Mouse (Mus musculus) adipocyte (in vitro differentiated cells): ENCODE data around the gene Mxra7.
"Not testable (repeated sequence)": the region's sequence is repeated elsewhere in the genome, so short reads cannot be mapped to it uniquely, and the experiment has no call there.

Experiments
- DNase-seq: peaks from one replicate; pipeline ENCODE4 v3.0.0-alpha.2; 2016; ENCODE audit warnings: low spot score

Mxra7 gene

GRCm38 (mm10) chr11:116847187-116848085 lies 19.6 kb upstream of the Mxra7 start:
- DNase-seq: no peak

DNA sequence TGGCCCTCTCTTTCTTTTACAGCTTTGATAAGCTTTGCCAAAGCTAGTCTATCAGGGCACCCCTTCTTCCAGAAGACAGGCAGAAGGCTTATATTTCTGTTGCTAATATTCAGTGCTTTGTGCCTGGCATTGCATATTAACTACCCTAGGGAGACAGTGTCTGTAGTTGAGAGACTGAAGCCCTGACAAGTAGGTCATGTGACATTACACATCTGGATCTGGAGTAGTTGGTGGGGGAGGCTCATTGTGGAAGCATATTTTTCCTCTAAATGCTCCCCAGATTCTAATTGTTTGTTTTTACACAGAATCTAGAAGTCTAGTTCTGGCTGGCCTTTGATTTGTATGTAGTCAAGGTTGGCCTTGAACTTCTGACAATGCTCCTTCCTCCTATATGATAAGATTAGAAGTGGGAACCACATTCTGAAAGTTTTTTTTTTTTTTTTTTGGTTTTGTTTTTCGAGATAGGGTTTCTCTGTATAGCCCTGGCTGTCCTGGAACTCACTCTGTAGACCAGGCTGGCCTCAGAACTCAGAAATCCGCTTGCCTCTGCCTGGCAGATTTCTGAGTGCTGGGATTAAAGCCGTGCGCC lies 18.8 kb upstream of the Mxra7 start:
- DNase-seq: no peak

- peak; percentile 98 for DNase-seq
These were observed 15.7 kb upstream of the Mxra7 start, which contains the start of the genes Mettl23 and Jmjd6 for GRCm38 (mm10) chr11:116843261-116844233. Gene Mettl23, plus strand, starts transcription at chr11:116843278. Gene Jmjd6, minus strand, starts transcription at chr11:116843449.

DNA sequence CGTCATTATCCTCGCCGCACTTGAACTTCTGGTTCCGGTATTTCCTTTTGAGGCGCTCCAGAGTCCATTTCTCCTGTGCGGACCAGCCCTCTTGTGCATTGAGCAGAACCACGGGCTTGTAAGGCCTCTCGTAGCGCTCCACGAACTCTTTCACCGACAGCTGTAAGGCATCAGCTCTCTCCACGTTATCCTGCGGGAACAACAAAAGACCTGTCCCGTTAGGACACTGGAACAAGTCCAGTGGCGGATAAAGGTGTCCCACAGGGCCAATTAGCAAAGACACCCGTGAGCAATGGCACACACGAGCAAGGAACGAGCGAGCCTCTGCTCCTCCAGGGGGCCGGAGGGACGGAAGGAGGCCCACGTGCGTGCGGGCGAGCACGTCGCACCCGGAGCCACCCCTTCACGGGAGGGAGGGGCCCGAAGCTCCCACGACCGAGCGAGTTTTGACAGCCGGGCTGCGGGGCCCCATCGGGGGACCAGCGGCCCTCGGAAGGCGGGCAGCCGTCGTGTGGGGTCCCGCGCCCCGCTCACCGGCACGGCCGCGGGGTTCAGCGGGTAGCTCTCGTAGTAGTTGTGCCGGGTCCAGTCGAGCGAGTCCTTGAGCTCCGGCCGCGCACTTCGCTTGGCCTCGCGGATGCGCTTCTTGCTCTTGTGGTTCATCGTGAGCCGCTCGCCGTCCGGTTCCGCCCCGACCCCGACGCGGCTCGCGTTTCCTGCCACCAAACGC lies 14.8 kb upstream of the Mxra7 start:
- peak; percentile 60 for DNase-seq

DNA sequence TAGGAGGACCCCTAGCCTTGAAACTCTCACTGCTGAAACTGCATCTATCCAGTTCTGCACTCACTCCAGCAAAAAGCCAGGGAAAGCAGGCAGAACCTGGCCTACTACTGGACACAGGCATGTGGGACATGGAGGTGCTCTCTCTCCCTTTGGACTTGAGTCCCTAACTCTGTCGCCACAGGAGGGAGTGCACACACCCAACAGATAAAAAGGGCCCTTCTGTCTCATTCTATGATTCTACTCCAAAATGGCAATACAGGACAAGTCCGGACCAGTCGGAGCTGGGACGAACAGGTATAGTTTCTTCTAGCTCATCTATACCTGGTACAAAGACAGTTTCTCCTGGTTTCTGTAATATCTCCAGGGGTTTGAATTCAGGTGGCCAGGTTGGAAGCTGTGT lies 12.9 kb upstream of the Mxra7 start:
- no peak for DNase-seq

DNA sequence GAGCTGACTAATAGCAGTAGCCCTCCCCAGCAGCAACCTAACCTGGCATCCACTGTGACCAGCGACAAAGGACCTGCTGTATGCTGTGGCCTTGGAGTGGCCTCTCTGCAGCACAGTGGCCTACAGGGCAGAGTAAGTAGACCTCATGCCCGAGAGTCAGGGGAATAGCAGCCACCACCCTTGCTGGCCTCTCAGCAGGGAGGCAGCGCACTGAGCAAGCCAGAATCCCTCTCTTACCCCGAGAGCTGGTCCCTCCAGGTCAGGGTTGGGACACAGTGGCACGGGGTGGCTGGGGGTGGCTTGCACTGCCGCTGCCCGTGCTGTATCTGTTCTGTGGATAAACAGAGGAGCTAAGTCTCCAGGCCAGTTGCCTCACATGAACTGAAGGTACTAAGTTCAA lies 11.8 kb upstream of the Mxra7 start:
- no peak for DNase-seq

DNA sequence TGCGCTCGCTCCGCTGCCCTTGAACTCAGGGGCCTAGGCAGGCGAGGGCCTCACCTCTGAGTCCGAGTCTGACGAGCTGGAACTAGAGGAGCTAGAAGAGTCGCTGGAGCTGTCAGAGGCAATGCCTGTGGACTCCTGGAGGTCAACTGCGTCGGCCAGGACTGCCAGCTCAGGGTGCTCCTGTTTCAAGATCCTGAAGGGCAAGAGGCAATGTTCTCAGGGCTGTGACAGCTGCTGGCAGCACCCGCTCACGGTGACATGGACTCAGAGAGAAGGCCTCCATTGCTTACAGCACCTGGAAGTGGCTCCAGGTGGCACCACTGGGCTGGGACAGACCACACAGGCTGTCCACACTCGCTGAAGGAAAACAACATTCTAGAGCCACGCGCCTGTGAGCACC lies 11.1 kb upstream of the Mxra7 start:
- DNase-seq: no peak

DNA sequence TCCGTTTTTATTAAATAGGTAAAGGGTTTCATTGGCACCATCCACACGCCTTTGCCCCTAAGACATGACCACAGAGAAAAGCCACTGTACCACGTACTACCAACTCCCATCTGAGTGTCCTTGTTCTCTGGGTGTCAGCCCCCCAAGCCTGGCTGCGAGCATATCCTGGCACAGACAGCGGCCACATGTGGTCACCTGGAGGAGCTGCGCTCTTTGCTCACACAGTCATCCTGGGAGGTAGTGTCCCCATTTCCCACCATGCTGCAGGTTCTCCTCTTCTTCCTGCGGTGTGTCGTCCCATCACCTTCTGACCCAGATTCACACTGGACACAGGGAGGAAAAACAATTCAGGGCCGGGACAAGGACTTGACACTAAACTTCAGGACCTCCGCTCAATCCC lies 9.6 kb upstream of the Mxra7 start:
- no peak for DNase-seq

GRCm38 (mm10) chr11:116836283-116836682 lies 8.4 kb upstream of the Mxra7 start:
- DNase-seq: no peak

DNA sequence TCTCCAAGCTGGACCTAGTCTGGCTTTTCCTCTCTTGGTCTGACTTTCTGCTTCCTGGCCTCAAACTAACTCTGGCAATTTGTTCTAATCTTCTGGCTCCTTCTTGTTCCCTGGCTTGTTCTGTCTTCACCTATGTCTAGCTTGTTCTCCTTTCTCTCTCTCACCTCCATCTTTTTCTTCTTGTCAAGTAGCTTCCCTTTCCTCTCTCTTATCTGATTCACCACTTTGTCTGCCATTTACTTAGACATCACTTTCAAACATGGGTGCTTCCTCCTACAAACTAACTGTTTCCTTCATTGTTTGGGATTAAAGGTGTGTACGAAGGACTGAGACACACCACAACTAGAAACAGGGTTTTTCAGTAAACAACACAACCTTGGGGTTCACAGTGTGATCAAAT lies 7.1 kb upstream of the Mxra7 start:
- DNase-seq: no peak

DNA sequence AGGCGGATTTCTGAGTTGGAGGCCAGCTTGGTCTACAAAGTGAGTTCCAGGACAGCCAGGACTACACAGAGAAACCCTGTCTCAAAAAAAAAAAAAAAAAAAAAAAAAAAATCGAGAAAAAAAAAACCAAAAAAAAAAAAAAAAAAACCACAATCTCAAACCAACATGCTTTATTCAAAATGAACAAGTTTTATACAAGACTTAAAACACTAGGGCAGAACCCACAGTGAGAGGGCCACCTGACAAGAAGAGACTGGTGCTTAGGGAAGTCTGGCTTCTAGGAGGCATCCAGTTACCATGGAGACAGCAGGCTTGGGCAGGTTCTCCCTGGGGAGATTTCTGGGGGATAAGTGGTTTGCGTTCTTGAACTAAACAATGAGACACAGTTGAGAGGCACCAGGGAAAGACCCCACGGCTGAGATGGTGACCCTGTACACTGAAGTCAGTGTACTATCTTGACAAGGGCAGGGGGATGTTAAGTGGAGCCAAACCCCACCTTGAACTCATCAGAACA lies 4.4 kb upstream of the Mxra7 start:
- DNase-seq: no peak

DNA sequence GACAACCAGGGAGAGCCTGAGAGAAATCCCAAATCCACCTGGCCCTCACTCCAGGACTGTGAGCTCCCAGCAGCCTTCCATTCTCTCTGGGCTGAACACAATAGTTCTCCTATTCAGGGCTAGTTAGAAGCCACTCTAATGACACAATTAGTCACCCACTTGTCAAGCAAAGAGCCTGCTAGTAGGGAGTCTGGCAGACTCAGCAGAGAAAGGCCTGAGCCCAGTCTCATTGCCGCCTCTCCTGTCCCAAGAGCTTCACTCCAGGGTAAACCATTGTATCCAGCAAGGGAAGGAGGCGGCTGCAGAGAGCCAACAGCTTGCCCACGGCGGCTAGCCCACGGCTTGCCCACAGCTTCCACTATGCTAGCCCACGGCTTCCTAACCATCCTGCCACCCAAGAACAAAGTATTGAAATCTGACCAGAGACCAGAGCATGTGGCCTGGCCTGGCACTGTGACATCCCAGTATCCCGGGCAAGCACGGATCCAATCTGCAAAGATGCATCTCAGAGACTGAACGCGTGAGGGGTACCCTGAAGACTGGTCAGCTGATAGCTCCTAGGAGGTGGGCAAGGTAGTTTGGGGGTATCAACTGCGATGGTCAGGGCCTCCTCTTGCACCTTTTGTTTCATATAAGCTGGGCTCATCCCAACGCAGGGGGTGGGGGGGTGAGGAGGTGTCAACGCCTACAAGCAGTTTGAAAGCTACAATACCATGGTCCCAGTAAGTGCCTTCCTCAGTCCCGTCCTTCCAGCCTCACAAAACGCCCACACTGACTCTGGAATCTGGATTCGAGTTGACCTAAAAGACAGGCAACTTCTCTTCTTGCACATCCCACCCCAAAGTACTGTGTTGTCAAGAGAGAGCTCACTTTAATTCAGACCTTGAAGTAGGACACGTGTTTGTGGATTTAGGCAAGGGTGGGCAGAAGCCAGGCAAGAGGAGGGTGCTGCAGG lies 1.0 kb downstream of the Mxra7 start:
- no peak for DNase-seq

GRCm38 (mm10) chr11:116825230-116825629 lies 2.6 kb downstream of the Mxra7 start:
- no peak for DNase-seq

DNA sequence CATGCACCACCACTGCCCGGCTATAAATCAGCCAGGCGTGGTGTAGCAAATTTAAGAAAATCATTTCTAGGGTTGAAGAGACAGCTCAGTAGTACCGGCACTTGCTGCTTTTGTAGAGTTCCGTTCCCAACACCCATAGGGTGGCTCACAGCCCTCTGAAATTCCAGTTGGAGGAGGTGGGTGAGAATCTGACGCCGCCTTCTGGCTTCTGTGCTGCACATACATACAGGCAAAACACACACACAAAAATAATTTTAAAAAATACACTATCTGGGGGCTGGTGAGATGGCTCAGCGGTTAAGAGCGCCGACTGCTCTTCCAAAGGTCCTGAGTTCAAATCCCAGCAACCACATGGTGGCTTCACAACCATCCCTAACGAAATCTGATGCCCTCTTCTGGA lies 4.0 kb downstream of the Mxra7 start:
- DNase-seq: not testable (repeated sequence)

GRCm38 (mm10) chr11:116823255-116823654 lies 4.6 kb downstream of the Mxra7 start:
- no peak for DNase-seq

GRCm38 (mm10) chr11:116822626-116823025 lies 5.2 kb downstream of the Mxra7 start:
- no peak for DNase-seq

GRCm38 (mm10) chr11:116822215-116822614 lies 5.6 kb downstream of the Mxra7 start:
- peak; percentile 55 for DNase-seq

- no peak for DNase-seq
These were observed 6.5 kb downstream of the Mxra7 start for GRCm38 (mm10) chr11:116821057-116821940.

- DNase-seq: peak; percentile 63
These were observed 7.8 kb downstream of the Mxra7 start for GRCm38 (mm10) chr11:116819932-116820593.
